Mouse (Mus musculus) lung, postnatal 36 days (tissue): ENCODE results near the gene Col13a1.

Source experiments
- DNase-seq: peaks from one replicate; pipeline ENCODE4 v3.0.0; 2022; ENCODE audit warnings: mixed read lengths

Col13a1 gene

GRCm38 (mm10) chr10:61967207-61967606, 11.7 kb downstream of the Col13a1 start:
- no peak for DNase-seq

- no peak for DNase-seq
Measured at GRCm38 (mm10) chr10:61965386-61965841, 13.5 kb downstream of the Col13a1 start.

GRCm38 (mm10) chr10:61956718-61957117, 22.2 kb downstream of the Col13a1 start:
- peak; percentile 25 for DNase-seq

GRCm38 (mm10) chr10:61953916-61954315, 25.0 kb downstream of the Col13a1 start:
- no peak for DNase-seq

- no peak for DNase-seq
Measured at GRCm38 (mm10) chr10:61949542-61949941, 29.4 kb downstream of the Col13a1 start.

GRCm38 (mm10) chr10:61944386-61944785, 34.5 kb downstream of the Col13a1 start:
- DNase-seq = no peak

DNA sequence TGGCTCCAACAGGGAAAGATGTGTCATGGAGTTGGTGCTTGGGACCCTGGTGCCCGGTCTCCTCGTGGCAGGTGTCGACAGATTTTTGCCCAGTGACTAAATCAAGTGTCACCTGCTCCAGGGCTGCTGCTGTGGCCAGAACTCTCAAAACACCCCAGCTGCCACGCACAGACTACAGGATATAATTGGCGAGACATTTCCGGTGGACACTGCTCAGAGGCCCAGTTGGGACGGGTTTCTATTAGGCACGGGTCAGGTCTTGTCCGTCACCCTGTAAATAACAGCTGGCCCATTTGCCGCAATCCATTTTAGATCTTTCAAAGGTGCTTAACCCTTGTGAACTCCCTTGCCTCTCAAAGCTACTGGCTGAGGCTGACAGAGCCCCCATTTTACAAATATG, 35.4 kb downstream of the Col13a1 start:
- peak; percentile 14 for DNase-seq

GRCm38 (mm10) chr10:61942719-61943118, 36.2 kb downstream of the Col13a1 start:
- no peak for DNase-seq

DNA sequence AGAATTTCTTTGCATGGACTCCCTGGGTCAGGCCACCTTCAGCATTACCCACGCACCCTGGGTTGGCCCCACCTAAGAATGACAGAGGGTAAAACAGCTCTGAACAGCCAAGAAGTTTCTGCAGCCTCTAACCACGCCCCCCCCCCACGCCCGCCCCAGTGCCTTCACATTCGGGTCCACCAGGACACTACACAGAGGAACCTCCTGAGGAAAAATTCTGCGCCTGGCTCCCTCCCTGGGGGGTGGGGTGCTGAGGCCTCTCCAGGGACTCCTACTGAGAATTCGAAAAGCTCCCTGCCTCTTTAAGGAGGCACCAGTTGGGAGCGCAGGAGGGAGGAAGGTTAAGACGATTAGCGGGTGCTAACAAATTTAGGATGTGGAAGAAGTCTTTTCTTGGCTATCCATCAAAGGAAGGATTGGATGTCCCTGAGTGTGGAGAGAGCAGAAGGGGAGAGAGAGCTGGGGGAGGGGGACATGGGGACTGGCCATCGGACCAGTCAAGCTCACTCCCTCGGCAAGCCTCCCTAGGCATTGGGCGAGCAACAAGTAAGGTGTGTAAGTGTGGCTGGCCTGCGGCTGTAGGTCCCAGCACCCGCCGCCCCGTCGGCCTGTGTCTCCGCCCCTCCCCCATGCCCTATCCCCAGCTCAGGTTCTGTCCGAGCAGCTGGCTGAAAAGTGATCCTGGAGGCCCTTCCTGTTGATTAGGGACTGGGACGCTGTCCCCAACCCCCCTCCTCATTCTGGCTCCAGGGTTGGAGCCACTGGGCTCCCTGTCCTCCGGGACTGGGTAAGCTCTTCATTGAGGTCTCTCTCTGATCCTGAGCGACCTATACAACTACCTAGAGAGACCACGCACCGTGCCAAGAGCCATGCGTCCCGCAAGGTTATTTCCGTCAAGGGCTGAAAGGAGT, 42.4 kb downstream of the Col13a1 start:
- DNase-seq = no peak

GRCm38 (mm10) chr10:61931678-61932077, 47.2 kb downstream of the Col13a1 start:
- no peak for DNase-seq

- no peak for DNase-seq
Measured at GRCm38 (mm10) chr10:61929901-61930300, 49.0 kb downstream of the Col13a1 start.

DNA sequence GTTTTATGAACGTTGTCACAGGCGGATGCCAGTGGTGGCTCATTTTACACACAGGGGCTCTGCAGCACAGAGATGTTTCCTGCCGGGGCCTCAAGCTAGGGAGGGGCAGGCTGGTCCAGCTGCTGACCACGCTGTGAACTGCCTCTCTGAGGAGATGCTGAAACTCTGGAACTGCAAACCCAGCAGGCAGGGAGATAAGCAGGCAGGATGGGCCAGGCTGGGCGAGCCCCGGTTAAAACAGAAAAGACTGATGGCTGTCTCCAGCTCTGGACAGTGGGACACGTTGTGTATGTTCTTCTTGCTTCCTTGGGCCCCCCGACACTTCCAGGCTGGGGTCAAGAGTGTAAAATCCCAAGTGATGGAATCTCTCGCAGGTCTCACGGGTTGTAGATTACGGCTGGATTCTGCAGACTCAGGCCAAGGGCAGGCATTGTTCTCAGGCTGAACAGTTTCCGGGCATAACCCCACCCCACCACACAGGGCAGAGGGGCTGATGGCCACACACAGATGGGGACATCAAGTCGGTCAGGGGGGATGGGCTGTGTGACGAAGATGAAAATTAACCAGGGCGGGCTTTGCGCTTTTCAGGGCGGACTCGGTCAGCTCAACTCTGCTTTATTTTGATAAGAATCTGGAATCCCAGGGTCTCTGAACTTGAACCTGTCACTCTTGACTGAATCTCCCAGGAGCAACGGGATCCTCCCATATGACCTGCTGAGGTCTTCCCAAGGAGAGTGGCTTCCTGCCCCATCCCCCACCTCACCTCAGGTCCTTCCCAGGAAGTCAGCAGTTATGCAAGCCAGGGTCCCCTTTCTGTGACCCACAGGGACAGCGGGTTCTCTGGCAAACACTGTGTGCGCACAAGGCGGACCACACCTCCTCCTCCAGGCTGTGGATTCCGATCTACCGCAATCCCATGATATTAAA, 49.9 kb downstream of the Col13a1 start:
- peak; percentile 34 for DNase-seq

- no peak for DNase-seq
Measured at GRCm38 (mm10) chr10:61925691-61926090, 53.2 kb downstream of the Col13a1 start.

GRCm38 (mm10) chr10:61920655-61921365, 58.1 kb downstream of the Col13a1 start:
- peak; percentile 68 for DNase-seq

GRCm38 (mm10) chr10:61919924-61920654, 58.8 kb downstream of the Col13a1 start:
- peak; percentile 55 for DNase-seq

GRCm38 (mm10) chr10:61919496-61919895, 59.4 kb downstream of the Col13a1 start:
- DNase-seq = no peak

- DNase-seq = no peak
Measured at GRCm38 (mm10) chr10:61917066-61917465, 61.8 kb downstream of the Col13a1 start.

DNA sequence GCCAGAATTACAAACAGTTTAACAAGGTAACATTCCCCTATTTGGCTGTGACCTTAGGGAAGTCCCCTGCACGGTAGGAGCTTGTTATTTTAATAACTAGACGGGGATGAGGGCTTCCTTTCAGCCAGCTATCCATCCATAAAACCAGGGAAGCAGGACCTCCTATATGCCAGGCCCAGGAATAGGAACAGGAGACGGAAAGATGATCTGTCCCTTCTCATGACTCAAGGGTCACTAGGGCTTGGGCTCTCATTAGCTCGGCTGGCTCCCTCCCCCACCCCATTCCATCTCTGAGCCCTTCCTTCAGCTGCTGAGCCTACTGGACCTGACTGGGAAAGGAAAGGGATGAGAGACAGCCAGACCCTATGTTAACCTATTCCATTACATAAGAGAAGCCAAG, 67.1 kb downstream of the Col13a1 start:
- no peak for DNase-seq

- DNase-seq = peak; percentile 20
Measured at GRCm38 (mm10) chr10:61909004-61909403, 69.9 kb downstream of the Col13a1 start.

DNA sequence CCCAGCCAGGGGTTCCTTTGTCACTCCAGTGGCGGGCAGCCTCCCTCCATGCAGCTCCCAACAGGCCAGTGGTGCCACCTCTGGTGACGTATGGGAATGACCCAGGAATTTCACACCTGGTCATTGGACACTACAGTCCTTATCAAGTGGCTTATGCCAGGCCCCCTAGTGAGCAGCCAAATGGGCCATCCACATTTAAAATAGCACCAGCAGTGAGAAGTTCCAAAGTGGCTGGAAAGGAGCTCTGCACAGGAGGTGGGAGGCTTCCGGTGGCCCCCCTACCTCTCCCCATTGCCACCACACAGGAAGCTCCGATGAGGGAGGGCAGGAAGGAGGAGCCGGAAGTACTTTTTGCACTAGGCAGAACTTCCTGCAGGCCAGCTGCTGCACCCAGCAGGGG, 72.7 kb downstream of the Col13a1 start:
- DNase-seq = peak; percentile 20

GRCm38 (mm10) chr10:61905308-61905707, 73.6 kb downstream of the Col13a1 start:
- DNase-seq = peak; percentile 55

- no peak for DNase-seq
Measured at GRCm38 (mm10) chr10:61898116-61898515, 80.8 kb downstream of the Col13a1 start.
